Mouse (Mus musculus): Measurements from ENCODE around the gene Sult6b1.

The Sult6b1 gene

GRCm38 (mm10) chr17:78885286-78886065 is 21.3 kb downstream of the Sult6b1 start:
- DNase-seq (ENCODE audit: low spot score in 2 of 2) = no peak

- DNase-seq (ENCODE audit: low spot score in 2 of 2) = no peak
These were observed 23.5 kb downstream of the Sult6b1 start for GRCm38 (mm10) chr17:78883291-78883690.

- DNase-seq (ENCODE audit: low spot score in 2 of 2) = peak; percentile 82 to 89
These were observed 24.2 kb downstream of the Sult6b1 start, which contains the start of gene Eif2ak2 for GRCm38 (mm10) chr17:78882401-78883112. Eif2ak2 (minus strand) TSS chr17:78882573.

- no peak for DNase-seq (ENCODE audit: low spot score in 2 of 2)
These were observed 24.9 kb downstream of the Sult6b1 start for GRCm38 (mm10) chr17:78881878-78882304.

- no peak for DNase-seq (ENCODE audit: low spot score in 2 of 2)
These were observed 32.9 kb downstream of the Sult6b1 start for GRCm38 (mm10) chr17:78873886-78874285.

- no peak for DNase-seq (ENCODE audit: low spot score in 2 of 2)
These were observed 50.5 kb downstream of the Sult6b1 start for GRCm38 (mm10) chr17:78856243-78856642.

GRCm38 (mm10) chr17:78842271-78842928 is 64.4 kb downstream of the Sult6b1 start:
- DNase-seq (ENCODE audit: low spot score in 2 of 2) = no peak

- DNase-seq (ENCODE audit: low spot score in 2 of 2) = no peak
These were observed 70.7 kb downstream of the Sult6b1 start for GRCm38 (mm10) chr17:78836056-78836455.

GRCm38 (mm10) chr17:78834856-78835835 is 71.6 kb downstream of the Sult6b1 start, which contains the start of the genes Heatr5b and Gpatch11:
Heatr5b (minus strand) TSS chr17:78835364.
Gpatch11 (plus strand) TSS chr17:78835567.
- peak; percentile 99 to 100 for DNase-seq (ENCODE audit: low spot score in 2 of 2)

Measured in spleen, postnatal 4 days (tissue).